Mouse (Mus musculus) myocyte (in vitro differentiated cells): ENCODE data around the gene Cdca3. TPM values are rescaled to one million over a fixed set of nuclear protein-coding genes. Genes with fewer than 3 reads are reported as not detected.

Experiments used
- polyA plus RNA-seq: library from polyadenylated mRNA; unstranded; fragments of >200 nt; fragmentation: generic; extraction: Trizol; gene quantifications from one replicate; pipeline ENCODE4 v1.2.1, GENCODE M21; 2012; ENCODE audit warnings: missing spikeins

The Cdca3 gene
- polyA plus RNA-seq, 1 experiment, result 28.8 TPM

Other genes starting within 250 kb of the Cdca3 start
- gene C1s2, start 193.5 kb upstream of the Cdca3 start, polyA plus RNA-seq, result 0.07 TPM
- gene Lpcat3, start 166.5 kb upstream of the Cdca3 start, polyA plus RNA-seq, result 138 TPM
- 103 TPM for gene Emg1, start 117.4 kb upstream of the Cdca3 start, polyA plus RNA-seq
- 339 TPM for gene Phb2, start 117.2 kb upstream of the Cdca3 start, polyA plus RNA-seq
- gene Ptpn6, start 90.8 kb upstream of the Cdca3 start, polyA plus RNA-seq, result 3.1 TPM
- gene Grcc10, start 88.2 kb upstream of the Cdca3 start, polyA plus RNA-seq, result 287 TPM
- gene Gm45234, start 73.5 kb upstream of the Cdca3 start, polyA plus RNA-seq, result not detected
- 39.4 TPM for gene Atn1, start 73.0 kb upstream of the Cdca3 start, polyA plus RNA-seq
- gene Eno2, start 59.9 kb upstream of the Cdca3 start, polyA plus RNA-seq, result 19.5 TPM
- gene Lrrc23, start 49.8 kb upstream of the Cdca3 start, polyA plus RNA-seq, result 0.13 TPM
- 41.2 TPM for gene Spsb2, start 20.9 kb upstream of the Cdca3 start, polyA plus RNA-seq
- 1,480 TPM for gene Tpi1, start 15.3 kb upstream of the Cdca3 start, polyA plus RNA-seq
- 123 TPM for gene Usp5, start 63 bp upstream of the Cdca3 start, polyA plus RNA-seq
- 0.11 TPM for gene Gnb3, start 10.7 kb downstream of the Cdca3 start, polyA plus RNA-seq
- gene P3h3, start 28.2 kb downstream of the Cdca3 start, polyA plus RNA-seq, result 1.1 TPM
- gene Gpr162, start 34.4 kb downstream of the Cdca3 start, polyA plus RNA-seq, result 0.02 TPM
- gene Cd4, start 58.7 kb downstream of the Cdca3 start, polyA plus RNA-seq, result not detected
- 0.41 TPM for gene Lag3, start 82.2 kb downstream of the Cdca3 start, polyA plus RNA-seq
- 1,462 TPM for gene Ptms, start 90.6 kb downstream of the Cdca3 start, polyA plus RNA-seq
- 384 TPM for gene Mlf2, start 101.8 kb downstream of the Cdca3 start, polyA plus RNA-seq
- 142 TPM for gene Cops7a, start 136.0 kb downstream of the Cdca3 start, polyA plus RNA-seq
- gene Pianp, start 167.1 kb downstream of the Cdca3 start, polyA plus RNA-seq, result 1.1 TPM
- gene Zfp384, start 179.6 kb downstream of the Cdca3 start, polyA plus RNA-seq, result 20.8 TPM
- 31.2 TPM for gene Ing4, start 210.2 kb downstream of the Cdca3 start, polyA plus RNA-seq
- gene Acrbp, start 220.1 kb downstream of the Cdca3 start, polyA plus RNA-seq, result 1.4 TPM
- gene Lpar5, start 238.4 kb downstream of the Cdca3 start, polyA plus RNA-seq, result not detected